Mouse (Mus musculus) heart, adult 2 months (tissue): ENCODE measurements at regions not wholly inside any gene's neighbourhood (a gene's known extent, or its start where the extent isn't known, plus 50 kb on each side); places are given as distances from the start of the nearest gene placed in this dataset.

Experiments used
- CTCF ChIP-seq: fragments of 200-600 bp; IDR thresholded peaks from 2 replicates; pipeline ENCODE4 v1.8.1; 2022; ENCODE audit warnings: antibody characterized with exemption, mild to moderate bottlenecking, moderate library complexity
- POLR2A ChIP-seq: fragments of 200-500 bp; IDR thresholded peaks from 2 replicates; pipeline ENCODE4 v1.6.1; 2011; ENCODE audit warnings: mild to moderate bottlenecking, low read depth, low read length, control low read depth; ENCODE audit not compliant: insufficient read depth

GRCm38 (mm10) chr9:61169506-61170090 is 202.6 kb upstream of the Tle3 start:
- TF ChIP-seq CTCF (no peak), POLR2A (no peak)
